Mouse (Mus musculus): ENCODE measurements around the gene Rassf3.

Rassf3 gene

GRCm38 (mm10) chr10:121365781-121366272 lies 110.3 kb downstream of the Rassf3 start:
- DNase-seq (ENCODE audit: low spot score) = no peak

GRCm38 (mm10) chr10:121364801-121365564 lies 111.2 kb downstream of the Rassf3 start, which contains the start of gene Gns:
Gene Gns, plus strand, starts transcription at chr10:121365090.
- DNase-seq (ENCODE audit: low spot score) = peak; percentile 70

- no peak for DNase-seq (ENCODE audit: low spot score)
These were observed 111.8 kb downstream of the Rassf3 start for GRCm38 (mm10) chr10:121364306-121364705.

GRCm38 (mm10) chr10:121363201-121363600 lies 112.9 kb downstream of the Rassf3 start:
- no peak for DNase-seq (ENCODE audit: low spot score)

GRCm38 (mm10) chr10:121360358-121360757 lies 115.8 kb downstream of the Rassf3 start:
- DNase-seq (ENCODE audit: low spot score) = no peak

Data from c-Kit-positive CD71-positive TER-119-positive erythroid progenitor cells, embryonic 14.5 days (primary cell).